Mouse (Mus musculus) erythroblast, embryonic 14.5 days (primary cell): ENCODE results near the gene Rps6ka3. TPM values are rescaled to one million over a fixed set of nuclear protein-coding genes. Genes with fewer than 3 reads are reported as not detected.

Experiments
- H3K27me3 ChIP-seq: 2 replicates; pipeline ENCODE4 v1.6.1; 2012; ENCODE audit warnings: inconsistent platforms; ENCODE audit not compliant: control insufficient read depth
- H3K36me3 ChIP-seq: 2 replicates; pipeline ENCODE4 v1.6.1; 2012; ENCODE audit warnings: mild to moderate bottlenecking, inconsistent platforms; ENCODE audit not compliant: control insufficient read depth
- H3K4me1 ChIP-seq: 2 replicates; pipeline ENCODE4 v1.6.1; 2012; ENCODE audit warnings: inconsistent platforms; ENCODE audit not compliant: control insufficient read depth
- H3K4me3 ChIP-seq: replicated peaks from 2 replicates; pipeline ENCODE3; 2012; ENCODE audit warnings: moderate library complexity, mild to moderate bottlenecking, inconsistent platforms
- H3K9me3 ChIP-seq: 2 replicates; pipeline ENCODE4 v1.6.1; 2012; ENCODE audit warnings: low read length, inconsistent platforms, mixed read lengths; ENCODE audit not compliant: control insufficient read depth
- GATA1 ChIP-seq: IDR thresholded peaks from 2 replicates; pipeline ENCODE4 v1.6.1; 2012; ENCODE audit warnings: low read length, inconsistent platforms, mixed read lengths
- TAL1 ChIP-seq: IDR thresholded peaks from 3 replicates; pipeline ENCODE4 v1.6.1; 2012; ENCODE audit warnings: low read length, inconsistent platforms, mixed read lengths
- polyA plus RNA-seq: library from polyadenylated mRNA; stranded (reverse); fragments of >175 nt; gene quantifications from 2 replicates; pipeline ENCODE4 v1.2.3, GENCODE M21; 2012

Rps6ka3 gene
- polyA plus RNA-seq, 1 experiment, result 0.13 TPM

GRCm38 (mm10) chrX:159254001-159254884, 44.1 kb downstream of the Rps6ka3 start:
- no peak for TF ChIP-seq GATA1
- no peak for TF ChIP-seq TAL1

GRCm38 (mm10) chrX:159255123-159255978, 45.2 kb downstream of the Rps6ka3 start:
- Histone ChIP-seq H3K36me3 (no peaks in the 10 kb centered on the region), H3K4me3 (peak overlapping the region; percentile 82), H3K27me3 (peaks cover 12% of the 10 kb centered on the region), H3K9me3 (peaks cover 9% of the 10 kb centered on the region), H3K4me1 (peaks cover 23% of the 10 kb centered on the region)
- TF ChIP-seq TAL1, result no peak
- TF ChIP-seq GATA1, result no peak

More at GRCm38 (mm10) chrX:159254001-159254884, 44.1 kb downstream of the Rps6ka3 start:
- Histone ChIP-seq H3K27me3 (peaks cover 12% of the 10 kb centered on the region), H3K4me1 (peaks cover 23% of the 10 kb centered on the region), H3K4me3 (peak overlapping the region; percentile 82), H3K36me3 (no peaks in the 10 kb centered on the region), H3K9me3 (peaks cover 9% of the 10 kb centered on the region)

GRCm38 (mm10) chrX:159256040-159256852, 46.1 kb downstream of the Rps6ka3 start:
- Histone ChIP-seq H3K4me1 (peaks cover 23% of the 10 kb centered on the region), H3K36me3 (no peaks in the 10 kb centered on the region), H3K27me3 (peaks cover 12% of the 10 kb centered on the region), H3K9me3 (peaks cover 9% of the 10 kb centered on the region), H3K4me3 (peak overlapping the region; percentile 82)
- TF ChIP-seq GATA1, result no peak

GRCm38 (mm10) chrX:159256921-159257421, 46.9 kb downstream of the Rps6ka3 start:
- peaks cover 23% of the 10 kb centered on the region for H3K4me1 ChIP-seq
- peak overlapping the region; percentile 82 for H3K4me3 ChIP-seq
- no peaks in the 10 kb centered on the region for H3K36me3 ChIP-seq
- peaks cover 12% of the 10 kb centered on the region for H3K27me3 ChIP-seq
- H3K9me3 ChIP-seq, result peaks cover 9% of the 10 kb centered on the region
- no peak for TF ChIP-seq TAL1
- TF ChIP-seq GATA1, result no peak

- no peaks in the 10 kb centered on the region for H3K27me3 ChIP-seq
- no peaks in the 10 kb centered on the region for H3K4me1 ChIP-seq
- H3K9me3 ChIP-seq, result no peaks in the 10 kb centered on the region
- no peak overlapping the region for H3K4me3 ChIP-seq
- TF ChIP-seq GATA1, result no peak
- no peak for TF ChIP-seq TAL1
- no peaks in the 10 kb centered on the region for H3K36me3 ChIP-seq
These were observed 54.6 kb downstream of the Rps6ka3 start for GRCm38 (mm10) chrX:159264681-159265080.

GRCm38 (mm10) chrX:159269072-159269471, 59.0 kb downstream of the Rps6ka3 start:
- no peaks in the 10 kb centered on the region for H3K36me3 ChIP-seq
- no peaks in the 10 kb centered on the region for H3K9me3 ChIP-seq
- TF ChIP-seq GATA1 (no peak), TAL1 (no peak)
- H3K4me1 ChIP-seq, result no peaks in the 10 kb centered on the region
- no peaks in the 10 kb centered on the region for H3K27me3 ChIP-seq
- H3K4me3 ChIP-seq, result no peak overlapping the region

GRCm38 (mm10) chrX:159286765-159287164, 76.7 kb downstream of the Rps6ka3 start:
- Histone ChIP-seq H3K4me3 (no peak overlapping the region), H3K27me3 (no peaks in the 10 kb centered on the region), H3K4me1 (no peaks in the 10 kb centered on the region), H3K9me3 (no peaks in the 10 kb centered on the region), H3K36me3 (no peaks in the 10 kb centered on the region)
- no peak for TF ChIP-seq TAL1
- no peak for TF ChIP-seq GATA1

- Histone ChIP-seq H3K36me3 (no peaks in the 10 kb centered on the region), H3K27me3 (no peaks in the 10 kb centered on the region), H3K4me1 (no peaks in the 10 kb centered on the region), H3K4me3 (no peak overlapping the region), H3K9me3 (no peaks in the 10 kb centered on the region)
- TF ChIP-seq TAL1, result no peak
- no peak for TF ChIP-seq GATA1
These were observed 85.8 kb downstream of the Rps6ka3 start for GRCm38 (mm10) chrX:159295879-159296278.
